Mouse (Mus musculus): ENCODE measurements at regions not wholly inside any gene's neighbourhood (a gene's known extent, or its start where the extent isn't known, plus 50 kb on each side); places are given as distances from the start of the nearest gene placed in this dataset.

DNA sequence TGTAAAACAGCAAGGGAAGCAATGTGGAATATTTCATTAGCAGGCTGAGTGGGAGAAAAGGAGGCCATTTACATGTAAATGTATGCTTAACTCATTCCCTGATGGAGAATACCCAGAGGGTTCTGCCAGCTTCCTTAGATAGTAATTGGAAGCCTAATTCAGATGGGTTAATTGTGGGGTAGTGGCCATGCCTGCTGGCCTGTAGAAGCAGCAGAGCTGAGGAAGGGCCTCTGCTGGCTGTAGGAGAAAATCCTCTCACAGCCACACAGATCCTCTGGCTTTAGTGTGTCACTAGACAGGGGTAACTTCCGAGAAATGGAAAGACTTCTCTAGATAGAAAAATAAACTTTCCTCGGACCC lies 1588.7 kb upstream of the Got2 start:
- Histone ChIP-seq H3K36me3 (ENCODE audit: control insufficient read depth, insufficient read depth, low read length) (no peaks in the 10 kb centered on the region), H3K4me3 (ENCODE audit: low read length) (no peak overlapping the region), H3K27me3 (ENCODE audit: control insufficient read depth, insufficient read depth, low read length) (no peaks in the 10 kb centered on the region), H3K27ac (ENCODE audit: low read depth, low read length) (no peak overlapping the region), H3K9ac (ENCODE audit: low read depth, low read length) (no peak overlapping the region), H3K4me1 (ENCODE audit: control insufficient read depth, insufficient read depth, low read length) (no peaks in the 10 kb centered on the region), H3K4me2 (replicated peaks; ENCODE audit: low read depth, low read length) (no peak overlapping the region), H3K9me3 (ENCODE audit: control insufficient read depth, low read length) (no peaks in the 10 kb centered on the region)
- 47% methylated on average over 2 of the region's 2 CpGs for WGBS
- no peak for ATAC-seq (ENCODE audit: low FRiP score, low TSS enrichment)

DNA sequence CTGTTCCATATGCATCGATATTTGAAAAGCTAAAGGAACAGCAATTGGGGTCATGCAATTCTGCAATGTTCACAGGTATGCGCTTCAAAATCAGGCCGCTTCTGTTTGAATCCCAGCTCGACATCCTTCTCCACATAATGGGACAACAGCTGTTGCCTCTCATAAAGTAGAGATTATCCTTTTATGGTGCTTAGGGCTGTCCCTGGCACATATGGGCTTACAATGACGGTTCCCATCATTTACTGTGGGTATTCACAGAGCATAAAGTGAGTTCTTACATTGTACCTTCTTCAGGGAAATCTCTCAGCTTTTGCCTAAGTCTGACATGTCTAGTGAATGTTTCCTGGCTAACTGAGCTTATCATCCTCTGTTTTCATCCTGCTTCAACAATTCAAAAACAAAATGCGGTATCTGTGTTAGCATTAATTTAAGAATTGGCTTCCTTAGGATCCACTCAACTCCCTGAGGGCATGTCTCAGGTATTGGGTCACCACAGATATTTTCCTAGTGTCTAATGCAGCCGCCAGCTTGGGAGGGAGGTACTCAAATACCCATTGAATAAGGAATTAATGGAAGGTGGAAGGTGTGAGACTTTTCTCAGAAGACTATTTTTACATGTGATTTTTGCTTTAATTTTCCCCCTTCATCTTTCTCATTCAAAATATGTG lies 1588.2 kb upstream of the Got2 start:
- ATAC-seq (ENCODE audit: low FRiP score, low TSS enrichment): no peak
- Histone ChIP-seq H3K27me3 (ENCODE audit: control insufficient read depth, insufficient read depth, low read length) (no peaks in the 10 kb centered on the region), H3K9ac (ENCODE audit: low read depth, low read length) (no peak overlapping the region), H3K4me3 (ENCODE audit: low read length) (no peak overlapping the region), H3K36me3 (ENCODE audit: control insufficient read depth, insufficient read depth, low read length) (no peaks in the 10 kb centered on the region), H3K4me1 (ENCODE audit: control insufficient read depth, insufficient read depth, low read length) (no peaks in the 10 kb centered on the region), H3K27ac (ENCODE audit: low read depth, low read length) (no peak overlapping the region), H3K9me3 (ENCODE audit: control insufficient read depth, low read length) (no peaks in the 10 kb centered on the region), H3K4me2 (replicated peaks; ENCODE audit: low read depth, low read length) (no peak overlapping the region)
- 75% methylated on average over 7 of the region's 7 CpGs for WGBS

DNA sequence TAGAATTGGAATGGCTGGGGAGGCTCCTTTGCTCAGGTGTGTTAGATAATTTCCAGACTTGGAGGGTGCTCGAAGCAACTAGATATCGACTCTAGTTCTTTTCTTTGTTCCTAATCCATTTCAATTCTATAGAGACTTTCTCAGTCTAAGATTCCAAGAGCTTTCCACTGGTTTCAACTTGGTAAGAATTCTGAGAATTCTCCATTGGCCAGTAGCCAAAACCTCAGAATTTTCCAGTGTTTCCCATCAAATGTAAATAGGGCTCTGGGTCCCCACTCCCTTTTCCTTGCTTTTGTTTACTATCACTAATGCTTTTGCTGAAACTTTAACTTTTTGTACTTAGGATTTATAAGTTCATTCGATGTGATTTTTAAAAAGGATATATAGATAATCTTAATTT lies 1585.0 kb upstream of the Got2 start:
- H3K27ac ChIP-seq (ENCODE audit: low read depth, low read length): no peak overlapping the region
- ATAC-seq (ENCODE audit: low FRiP score, low TSS enrichment): no peak
- no peak overlapping the region for H3K4me2 ChIP-seq (replicated peaks; ENCODE audit: low read depth, low read length)
- no peaks in the 10 kb centered on the region for H3K4me1 ChIP-seq (ENCODE audit: control insufficient read depth, insufficient read depth, low read length)
- no peak overlapping the region for H3K4me3 ChIP-seq (ENCODE audit: low read length)
- no peaks in the 10 kb centered on the region for H3K9me3 ChIP-seq (ENCODE audit: control insufficient read depth, low read length)
- H3K36me3 ChIP-seq (ENCODE audit: control insufficient read depth, insufficient read depth, low read length): no peaks in the 10 kb centered on the region
- no peaks in the 10 kb centered on the region for H3K27me3 ChIP-seq (ENCODE audit: control insufficient read depth, insufficient read depth, low read length)
- WGBS: 80% methylated on average over 3 of the region's 3 CpGs
- H3K9ac ChIP-seq (ENCODE audit: low read depth, low read length): no peak overlapping the region

DNA sequence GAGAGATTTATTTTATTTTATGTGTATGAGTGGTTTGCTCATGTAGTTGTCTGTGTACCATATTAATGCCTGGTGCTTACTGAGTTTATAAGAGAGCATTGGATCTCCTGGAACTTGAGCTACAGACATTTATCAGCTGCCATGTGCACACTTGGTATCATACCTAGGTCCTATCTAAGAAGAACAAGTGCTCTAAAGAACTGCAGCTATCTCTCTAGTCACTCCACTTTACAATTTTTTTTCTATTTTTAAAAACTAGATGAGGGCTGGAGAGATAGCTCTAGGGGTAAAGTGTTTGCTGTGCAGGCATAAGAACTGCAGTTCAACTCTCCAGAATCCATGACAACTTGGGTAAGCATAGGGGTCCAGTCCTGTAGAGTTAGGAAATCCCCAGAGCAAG lies 1573.1 kb upstream of the Got2 start:
- ATAC-seq (ENCODE audit: low FRiP score, low TSS enrichment): no peak
- no peak overlapping the region for H3K4me3 ChIP-seq (ENCODE audit: low read length)

DNA sequence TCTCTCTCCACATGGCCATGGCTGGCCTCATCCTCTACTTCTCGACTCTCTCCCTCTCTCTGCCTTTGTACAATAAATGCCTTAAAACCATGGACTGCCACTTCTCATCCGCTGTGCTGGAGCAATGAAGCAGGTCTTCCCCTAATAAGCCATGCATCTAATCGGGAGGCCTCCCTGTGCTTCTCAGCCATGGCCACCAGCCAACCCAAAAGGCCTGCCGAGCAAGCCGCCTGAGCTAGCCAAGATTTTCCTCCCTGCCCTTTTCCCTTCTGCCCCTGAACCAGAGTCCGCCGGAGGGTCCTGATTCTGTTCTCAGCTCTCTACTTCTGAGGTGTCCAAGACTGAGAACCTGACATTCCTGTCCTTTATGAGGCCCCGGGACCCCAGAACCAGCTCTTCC lies 1559.3 kb upstream of the Got2 start:
- no peak overlapping the region for H3K4me3 ChIP-seq (ENCODE audit: low read length)
- H3K27me3 ChIP-seq (ENCODE audit: control insufficient read depth, insufficient read depth, low read length): no peaks in the 10 kb centered on the region
- no peaks in the 10 kb centered on the region for H3K4me1 ChIP-seq (ENCODE audit: control insufficient read depth, insufficient read depth, low read length)
- no peaks in the 10 kb centered on the region for H3K36me3 ChIP-seq (ENCODE audit: control insufficient read depth, insufficient read depth, low read length)
- H3K9me3 ChIP-seq (ENCODE audit: control insufficient read depth, low read length): no peaks in the 10 kb centered on the region
- ATAC-seq (ENCODE audit: low FRiP score, low TSS enrichment): no peak
- H3K4me2 ChIP-seq (replicated peaks; ENCODE audit: low read depth, low read length): no peak overlapping the region
- 92% methylated on average over 8 of the region's 8 CpGs for WGBS
- no peak overlapping the region for H3K27ac ChIP-seq (ENCODE audit: low read depth, low read length)
- no peak overlapping the region for H3K9ac ChIP-seq (ENCODE audit: low read depth, low read length)

More for the DNA sequence above, 1573.1 kb upstream of the Got2 start:
- Histone ChIP-seq H3K9ac (ENCODE audit: low read depth, low read length) (no peak overlapping the region), H3K4me2 (replicated peaks; ENCODE audit: low read depth, low read length) (no peak overlapping the region), H3K27me3 (ENCODE audit: control insufficient read depth, insufficient read depth, low read length) (no peaks in the 10 kb centered on the region), H3K4me1 (ENCODE audit: control insufficient read depth, insufficient read depth, low read length) (no peaks in the 10 kb centered on the region), H3K36me3 (ENCODE audit: control insufficient read depth, insufficient read depth, low read length) (no peaks in the 10 kb centered on the region), H3K9me3 (ENCODE audit: control insufficient read depth, low read length) (no peaks in the 10 kb centered on the region), H3K27ac (ENCODE audit: low read depth, low read length) (no peak overlapping the region)

DNA sequence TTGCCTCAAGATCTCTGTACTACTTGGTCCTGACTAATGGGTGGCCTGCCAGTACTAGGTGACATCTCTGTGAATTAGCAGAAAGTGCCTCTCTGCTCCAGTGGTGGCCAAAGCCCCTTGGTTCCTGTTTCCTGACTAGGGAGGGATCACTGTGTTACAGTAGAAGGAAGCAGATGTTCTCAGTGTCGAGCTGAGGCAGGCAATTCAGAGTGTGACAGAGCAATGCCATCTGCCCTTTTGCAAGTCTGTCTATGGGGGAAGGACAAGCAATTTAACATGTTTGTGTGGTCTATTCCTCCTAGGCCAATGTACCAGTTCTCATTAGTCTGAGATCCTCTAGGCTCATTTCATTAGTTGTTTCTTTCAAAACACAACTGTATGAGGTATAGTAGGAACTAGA lies 1553.1 kb upstream of the Got2 start:
- Histone ChIP-seq H3K9ac (ENCODE audit: low read depth, low read length) (no peak overlapping the region), H3K4me3 (ENCODE audit: low read length) (no peak overlapping the region), H3K4me2 (replicated peaks; ENCODE audit: low read depth, low read length) (no peak overlapping the region), H3K36me3 (ENCODE audit: control insufficient read depth, insufficient read depth, low read length) (no peaks in the 10 kb centered on the region), H3K9me3 (ENCODE audit: control insufficient read depth, low read length) (no peaks in the 10 kb centered on the region), H3K4me1 (ENCODE audit: control insufficient read depth, insufficient read depth, low read length) (no peaks in the 10 kb centered on the region), H3K27ac (ENCODE audit: low read depth, low read length) (no peak overlapping the region), H3K27me3 (ENCODE audit: control insufficient read depth, insufficient read depth, low read length) (no peaks in the 10 kb centered on the region)
- ATAC-seq (ENCODE audit: low FRiP score, low TSS enrichment): no peak
- 14% methylated on average over 1 of the region's 1 CpGs for WGBS

DNA sequence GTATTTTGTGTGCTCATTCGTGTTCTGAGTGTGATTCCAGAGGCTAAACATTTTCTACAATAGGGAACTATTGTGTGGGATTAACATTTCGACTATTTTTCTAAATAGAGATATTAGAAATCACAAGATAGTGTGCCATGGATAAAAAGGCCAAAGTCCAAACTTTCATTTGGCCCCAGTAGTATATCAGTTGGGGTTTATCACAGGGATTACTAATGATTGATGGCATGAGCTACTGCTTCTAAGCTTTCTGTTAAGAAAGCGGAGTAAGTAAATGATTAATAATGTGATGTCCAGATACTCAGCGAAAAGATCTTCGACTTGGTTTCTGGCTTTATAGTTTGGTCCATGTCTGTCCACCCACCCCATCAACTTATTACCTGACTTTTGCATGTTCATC lies 1545.2 kb upstream of the Got2 start:
- Histone ChIP-seq H3K4me1 (ENCODE audit: control insufficient read depth, insufficient read depth, low read length) (no peaks in the 10 kb centered on the region), H3K9ac (ENCODE audit: low read depth, low read length) (no peak overlapping the region), H3K36me3 (ENCODE audit: control insufficient read depth, insufficient read depth, low read length) (no peaks in the 10 kb centered on the region), H3K9me3 (ENCODE audit: control insufficient read depth, low read length) (no peaks in the 10 kb centered on the region), H3K27ac (ENCODE audit: low read depth, low read length) (no peak overlapping the region), H3K4me2 (replicated peaks; ENCODE audit: low read depth, low read length) (no peak overlapping the region), H3K4me3 (ENCODE audit: low read length) (no peak overlapping the region), H3K27me3 (ENCODE audit: control insufficient read depth, insufficient read depth, low read length) (no peaks in the 10 kb centered on the region)
- no peak for ATAC-seq (ENCODE audit: low FRiP score, low TSS enrichment)
- 81% methylated on average over 5 of the region's 5 CpGs for WGBS

DNA sequence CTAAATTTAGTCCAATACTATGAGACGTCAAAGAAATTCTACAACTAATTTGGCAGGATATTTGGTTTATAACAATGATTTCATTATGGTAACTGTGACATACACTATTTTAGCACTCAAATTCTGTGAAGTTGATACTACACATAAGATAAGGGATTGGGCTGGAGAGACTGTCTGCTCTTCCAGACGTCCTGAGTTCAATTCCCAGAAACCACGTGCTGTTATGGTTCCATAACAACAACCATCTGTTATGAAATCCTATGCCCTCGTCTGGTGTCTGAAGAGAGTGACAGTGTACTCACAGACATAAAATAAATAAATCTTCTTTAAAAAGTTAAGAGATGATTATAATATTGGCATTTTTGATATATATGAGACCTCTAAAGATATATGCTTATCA lies 1543.1 kb upstream of the Got2 start:
- Histone ChIP-seq H3K36me3 (ENCODE audit: control insufficient read depth, insufficient read depth, low read length) (no peaks in the 10 kb centered on the region), H3K9me3 (ENCODE audit: control insufficient read depth, low read length) (no peaks in the 10 kb centered on the region), H3K4me1 (ENCODE audit: control insufficient read depth, insufficient read depth, low read length) (no peaks in the 10 kb centered on the region), H3K4me2 (replicated peaks; ENCODE audit: low read depth, low read length) (no peak overlapping the region), H3K27me3 (ENCODE audit: control insufficient read depth, insufficient read depth, low read length) (no peaks in the 10 kb centered on the region), H3K27ac (ENCODE audit: low read depth, low read length) (no peak overlapping the region), H3K4me3 (ENCODE audit: low read length) (no peak overlapping the region), H3K9ac (ENCODE audit: low read depth, low read length) (no peak overlapping the region)
- no peak for ATAC-seq (ENCODE audit: low FRiP score, low TSS enrichment)
- WGBS: 78% methylated on average over 4 of the region's 4 CpGs

DNA sequence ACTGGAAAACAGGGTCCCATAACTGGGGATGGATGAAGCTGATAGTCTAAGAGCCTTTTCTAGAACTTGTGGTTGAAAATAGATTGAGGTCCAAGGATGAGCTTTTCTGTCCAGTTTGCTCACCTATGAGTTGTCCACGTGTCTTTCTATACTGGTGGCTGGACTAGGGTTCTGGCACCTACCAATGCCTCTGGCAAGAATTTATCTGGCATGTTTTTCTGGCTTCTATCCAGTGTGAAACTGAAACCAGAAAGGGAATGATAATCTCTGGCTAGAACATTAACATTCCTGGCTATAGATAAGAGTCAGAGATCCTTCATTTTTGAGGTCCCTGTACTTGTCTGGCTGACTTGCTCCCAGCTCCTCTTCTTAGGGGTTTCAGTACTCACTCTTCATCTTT lies 1534.0 kb upstream of the Got2 start:
- no peaks in the 10 kb centered on the region for H3K27me3 ChIP-seq (ENCODE audit: control insufficient read depth, insufficient read depth, low read length)
- no peak overlapping the region for H3K4me3 ChIP-seq (ENCODE audit: low read length)
- ATAC-seq (ENCODE audit: low FRiP score, low TSS enrichment): no peak
- no peaks in the 10 kb centered on the region for H3K9me3 ChIP-seq (ENCODE audit: control insufficient read depth, low read length)
- H3K36me3 ChIP-seq (ENCODE audit: control insufficient read depth, insufficient read depth, low read length): no peaks in the 10 kb centered on the region
- 76% methylated on average over 1 of the region's 1 CpGs for WGBS
- H3K9ac ChIP-seq (ENCODE audit: low read depth, low read length): no peak overlapping the region
- no peaks in the 10 kb centered on the region for H3K4me1 ChIP-seq (ENCODE audit: control insufficient read depth, insufficient read depth, low read length)
- H3K27ac ChIP-seq (ENCODE audit: low read depth, low read length): no peak overlapping the region
- no peak overlapping the region for H3K4me2 ChIP-seq (replicated peaks; ENCODE audit: low read depth, low read length)

All from kidney, embryonic 14.5 days (tissue).